Mouse (Mus musculus): ENCODE results near the gene Dnmt3c. TPM values are rescaled to one million over a fixed set of nuclear protein-coding genes. Genes with fewer than 3 reads are reported as not detected.
"Not testable (repeated sequence)": the region's sequence is repeated elsewhere in the genome, so short reads cannot be mapped to it uniquely, and the experiment has no call there.

The Dnmt3c gene
- polyA plus RNA-seq, 1 experiment = not detected

DNA sequence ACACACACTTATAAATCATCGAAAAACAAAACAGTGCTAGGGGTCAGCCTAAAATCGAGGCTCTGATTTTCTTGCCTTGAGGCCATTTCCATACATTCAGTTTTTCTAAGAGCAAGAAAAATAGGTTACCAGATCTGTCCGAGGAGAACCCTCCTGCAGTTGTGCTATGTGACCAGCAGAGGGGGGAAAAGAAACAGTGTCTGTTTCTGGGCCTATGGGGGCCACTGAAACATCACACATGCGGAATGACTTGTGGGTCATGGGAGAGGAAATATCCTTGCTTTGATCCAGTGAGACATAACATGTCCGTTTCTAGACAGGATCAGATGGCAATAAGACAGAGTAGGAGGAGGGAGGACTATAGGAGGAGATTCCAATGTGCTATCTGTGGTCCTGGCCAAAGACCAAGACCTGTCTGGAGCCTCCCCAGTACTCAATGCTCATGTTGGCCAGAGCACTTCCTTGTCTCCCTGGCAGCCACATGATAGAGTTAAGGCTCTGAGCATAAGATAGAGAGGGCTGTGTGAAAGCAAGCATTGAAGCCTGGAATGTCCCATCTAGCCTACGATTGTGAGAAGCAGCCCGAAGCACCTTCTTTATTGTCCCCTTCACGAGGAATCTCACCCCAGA lies 14.4 kb downstream of the Dnmt3c start:
- Histone ChIP-seq H3K4me3 (ENCODE audit: insufficient read depth, poor library complexity, severe bottlenecking) (no peak overlapping the region), H3K27me3 (ENCODE audit: control insufficient read depth, insufficient read depth, insufficient read length) (no peaks in the 10 kb centered on the region), H3K79me2 (ENCODE audit: control insufficient read depth, insufficient read depth) (no peaks in the 10 kb centered on the region), H3K79me3 (ENCODE audit: low read depth) (no peaks in the 10 kb centered on the region), H3K36me3 (ENCODE audit: control insufficient read depth, insufficient read depth) (no peaks in the 10 kb centered on the region), H3ac (ENCODE audit: control insufficient read depth, insufficient read length, low read depth) (no peak overlapping the region)
- TF ChIP-seq CTCF (IDR thresholded peaks at IDR 0.05; ENCODE audit: control insufficient read depth, insufficient read depth, insufficient read length) = peak; percentile 19
- no peak for TF ChIP-seq FOSL1 (IDR thresholded peaks at IDR 0.05; ENCODE audit: insufficient read depth, low read length, poor library complexity, severe bottlenecking)

DNA sequence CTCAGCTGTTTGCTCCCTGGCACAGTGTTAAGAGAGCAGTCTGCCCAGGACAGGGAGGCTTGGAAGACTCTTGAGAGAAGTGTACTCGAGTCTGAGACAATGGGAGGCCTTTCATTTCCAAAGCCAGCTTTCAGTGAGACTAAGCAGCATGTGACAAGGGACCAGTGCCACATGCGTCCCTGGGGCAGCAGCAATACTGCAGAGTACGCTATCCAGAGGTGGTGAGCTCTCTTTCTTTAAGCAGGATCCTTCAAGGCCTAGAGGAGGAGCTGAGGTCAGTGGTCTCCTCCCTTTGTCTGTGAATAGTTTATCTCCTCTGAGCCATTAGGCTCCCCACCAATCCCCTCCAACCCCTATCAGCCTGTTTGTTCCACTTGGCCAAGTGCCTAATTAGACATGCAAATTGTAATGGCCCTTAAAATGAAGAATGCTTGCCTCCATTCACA lies 16.2 kb downstream of the Dnmt3c start:
- Histone ChIP-seq H3K79me3 (ENCODE audit: low read depth) (no peaks in the 10 kb centered on the region), H3K27me3 (ENCODE audit: control insufficient read depth, insufficient read depth, insufficient read length) (peaks cover 6% of the 10 kb centered on the region), H3K79me2 (ENCODE audit: control insufficient read depth, insufficient read depth) (no peaks in the 10 kb centered on the region), H3K36me3 (ENCODE audit: control insufficient read depth, insufficient read depth) (no peaks in the 10 kb centered on the region), H3ac (ENCODE audit: control insufficient read depth, insufficient read length, low read depth) (no peak overlapping the region), H3K4me3 (ENCODE audit: insufficient read depth, poor library complexity, severe bottlenecking) (no peak overlapping the region)
- TF ChIP-seq CEBPB (IDR thresholded peaks at IDR 0.05; ENCODE audit: low read depth) (no peak), MYOG (IDR thresholded peaks at IDR 0.05; ENCODE audit: control insufficient read depth, extremely low read depth, insufficient read length) (no peak), MYOD1 (IDR thresholded peaks at IDR 0.05; ENCODE audit: control insufficient read depth, insufficient read length, low read depth) (no peak)

DNA sequence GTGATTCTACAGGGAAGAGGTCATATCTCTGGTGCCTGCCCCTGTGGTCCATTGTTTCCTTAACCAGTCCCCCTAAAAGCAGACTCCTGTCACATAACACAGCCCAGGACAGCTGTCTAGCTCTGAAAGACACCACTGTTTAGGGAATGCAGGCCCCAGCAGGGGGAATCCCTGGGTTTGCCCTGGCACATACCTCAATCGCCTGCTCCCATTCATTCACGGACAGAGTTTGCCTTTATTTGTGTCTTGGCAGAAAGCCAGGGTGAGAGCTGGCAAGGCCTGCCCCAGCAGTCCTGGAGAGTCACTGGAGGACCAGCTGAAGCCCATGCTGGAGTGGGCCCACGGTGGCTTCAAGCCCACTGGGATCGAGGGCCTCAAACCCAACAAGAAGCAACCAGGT lies 16.8 kb downstream of the Dnmt3c start:
- H3K36me3 ChIP-seq (ENCODE audit: control insufficient read depth, insufficient read depth) = no peaks in the 10 kb centered on the region

DNA sequence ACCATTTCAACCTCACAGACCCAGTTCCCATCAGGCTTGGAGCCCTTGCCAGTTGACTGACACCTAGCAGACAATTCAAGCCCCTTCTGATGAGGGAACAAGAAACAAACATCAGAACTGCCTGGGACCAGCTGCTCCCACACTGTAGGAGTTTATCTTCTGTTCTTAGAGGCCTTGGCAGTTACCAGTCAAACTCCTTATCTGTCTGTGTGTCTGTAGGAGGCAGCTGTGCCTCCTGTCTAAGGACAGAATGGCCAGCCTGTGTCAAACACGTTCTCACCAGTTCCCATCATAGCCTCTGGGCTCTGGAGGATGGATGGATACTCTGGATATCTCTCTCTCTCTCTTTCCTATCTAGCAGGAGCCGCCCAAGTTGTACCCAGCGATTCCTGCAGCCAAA lies 21.4 kb downstream of the Dnmt3c start:
- H3K4me3 ChIP-seq (ENCODE audit: insufficient read depth, poor library complexity, severe bottlenecking); H3ac ChIP-seq (ENCODE audit: control insufficient read depth, insufficient read length, low read depth); H3K79me2 ChIP-seq (ENCODE audit: control insufficient read depth, insufficient read depth); H3K79me3 ChIP-seq (ENCODE audit: low read depth); H3K27me3 ChIP-seq (ENCODE audit: control insufficient read depth, insufficient read depth, insufficient read length); H3K36me3 ChIP-seq (ENCODE audit: control insufficient read depth, insufficient read depth): not testable (repeated sequence)

More for the DNA sequence above, 16.8 kb downstream of the Dnmt3c start:
- no peaks in the 10 kb centered on the region for H3K79me3 ChIP-seq (ENCODE audit: low read depth)
- H3K79me2 ChIP-seq (ENCODE audit: control insufficient read depth, insufficient read depth) = no peaks in the 10 kb centered on the region
- peaks cover 6% of the 10 kb centered on the region for H3K27me3 ChIP-seq (ENCODE audit: control insufficient read depth, insufficient read depth, insufficient read length)
- no peak overlapping the region for H3K4me3 ChIP-seq (ENCODE audit: insufficient read depth, poor library complexity, severe bottlenecking)
- no peak overlapping the region for H3ac ChIP-seq (ENCODE audit: control insufficient read depth, insufficient read length, low read depth)
- no peak for TF ChIP-seq USF1 (IDR thresholded peaks at IDR 0.05; ENCODE audit: low read depth)

DNA sequence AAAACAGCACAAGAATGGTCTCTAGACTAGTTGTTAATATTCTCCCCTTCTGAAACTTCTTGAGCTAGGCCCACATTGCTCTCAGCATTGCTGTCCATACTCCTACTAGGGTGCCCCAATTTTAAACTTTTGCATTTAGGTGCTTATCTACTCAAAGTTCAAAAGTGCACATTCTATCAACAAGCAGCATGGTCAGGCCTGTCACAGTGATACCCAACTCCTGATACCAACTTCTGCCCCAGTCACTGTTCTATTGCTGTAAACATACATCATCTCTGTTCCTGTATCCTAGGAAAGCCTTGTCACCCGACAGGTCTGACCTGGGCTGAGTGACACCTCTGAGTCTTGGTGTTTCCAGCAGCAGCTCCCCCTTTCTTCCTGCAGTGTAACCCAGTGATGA lies 26.6 kb downstream of the Dnmt3c start:
- no peak overlapping the region for H3ac ChIP-seq (ENCODE audit: control insufficient read depth, insufficient read length, low read depth)
- TF ChIP-seq MYOD1 (IDR thresholded peaks at IDR 0.05; ENCODE audit: control insufficient read depth, insufficient read length, low read depth) = no peak
- H3K27me3 ChIP-seq (ENCODE audit: control insufficient read depth, insufficient read depth, insufficient read length) = peaks cover 7% of the 10 kb centered on the region
- H3K79me2 ChIP-seq (ENCODE audit: control insufficient read depth, insufficient read depth) = no peaks in the 10 kb centered on the region
- no peaks in the 10 kb centered on the region for H3K36me3 ChIP-seq (ENCODE audit: control insufficient read depth, insufficient read depth)
- H3K79me3 ChIP-seq (ENCODE audit: low read depth) = no peaks in the 10 kb centered on the region
- no peak overlapping the region for H3K4me3 ChIP-seq (ENCODE audit: insufficient read depth, poor library complexity, severe bottlenecking)

DNA sequence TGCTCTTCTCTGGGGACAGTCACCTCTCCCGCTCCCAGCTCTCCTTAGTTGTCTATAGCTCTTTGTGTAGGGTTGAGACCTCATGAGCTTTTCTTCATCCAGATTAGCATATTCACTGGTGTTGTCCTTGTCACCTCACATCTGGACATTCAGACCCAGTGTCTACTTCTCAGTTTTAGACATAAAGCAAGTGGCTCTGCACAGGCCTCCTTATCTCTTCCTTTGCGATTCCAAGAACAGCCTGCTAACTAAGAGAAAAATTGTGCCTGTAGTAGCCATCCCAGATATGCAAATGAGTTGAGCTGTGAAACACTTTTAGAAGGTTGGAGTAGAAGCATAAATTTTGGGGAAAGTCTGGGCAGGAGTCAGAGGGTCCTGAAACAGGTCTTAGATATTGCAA lies 28.0 kb downstream of the Dnmt3c start:
- Histone ChIP-seq H3K4me3 (ENCODE audit: insufficient read depth, poor library complexity, severe bottlenecking) (no peak overlapping the region), H3K79me3 (ENCODE audit: low read depth) (no peaks in the 10 kb centered on the region), H3ac (ENCODE audit: control insufficient read depth, insufficient read length, low read depth) (no peak overlapping the region), H3K27me3 (ENCODE audit: control insufficient read depth, insufficient read depth, insufficient read length) (peaks cover 7% of the 10 kb centered on the region), H3K36me3 (ENCODE audit: control insufficient read depth, insufficient read depth) (no peaks in the 10 kb centered on the region), H3K79me2 (ENCODE audit: control insufficient read depth, insufficient read depth) (no peaks in the 10 kb centered on the region)
- TF ChIP-seq MYOD1 (IDR thresholded peaks at IDR 0.05; ENCODE audit: control insufficient read depth, insufficient read length, low read depth) (no peak), MAX (IDR thresholded peaks at IDR 0.05) (no peak), CEBPB (IDR thresholded peaks at IDR 0.05; ENCODE audit: low read depth) (no peak), USF1 (IDR thresholded peaks at IDR 0.05; ENCODE audit: low read depth) (no peak), CTCF (IDR thresholded peaks at IDR 0.05; ENCODE audit: control insufficient read depth, insufficient read depth, insufficient read length) (no peak), FOSL1 (IDR thresholded peaks at IDR 0.05; ENCODE audit: insufficient read depth, low read length, poor library complexity, severe bottlenecking) (no peak), MYOG (IDR thresholded peaks at IDR 0.05; ENCODE audit: control insufficient read depth, extremely low read depth, insufficient read length) (no peak)

DNA sequence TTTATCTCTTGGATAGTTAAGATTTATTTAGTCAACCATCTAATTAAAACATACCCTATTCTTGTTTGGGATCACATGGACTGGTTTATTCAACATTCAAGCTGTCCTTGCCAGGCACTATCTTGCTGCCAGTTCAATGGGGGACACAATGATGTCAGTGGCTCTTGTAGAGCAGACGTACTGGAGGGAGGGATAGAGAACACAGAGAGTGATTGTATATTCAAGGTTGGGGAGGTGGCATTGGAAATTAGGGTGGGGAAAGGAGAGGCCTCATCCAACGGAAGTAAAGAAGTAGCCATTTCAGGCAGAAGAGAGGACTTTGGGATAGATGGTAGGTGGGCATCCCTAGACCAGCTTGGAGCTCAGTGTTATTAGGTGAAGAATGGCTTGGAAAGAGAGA lies 28.4 kb downstream of the Dnmt3c start:
- TF ChIP-seq CEBPB (IDR thresholded peaks at IDR 0.05; ENCODE audit: low read depth) (no peak), MYOD1 (IDR thresholded peaks at IDR 0.05; ENCODE audit: control insufficient read depth, insufficient read length, low read depth) (no peak), MYOG (IDR thresholded peaks at IDR 0.05; ENCODE audit: control insufficient read depth, extremely low read depth, insufficient read length) (no peak), FOSL1 (IDR thresholded peaks at IDR 0.05; ENCODE audit: insufficient read depth, low read length, poor library complexity, severe bottlenecking) (no peak), USF1 (IDR thresholded peaks at IDR 0.05; ENCODE audit: low read depth) (no peak)
- H3ac ChIP-seq (ENCODE audit: control insufficient read depth, insufficient read length, low read depth) = no peak overlapping the region
- H3K36me3 ChIP-seq (ENCODE audit: control insufficient read depth, insufficient read depth) = no peaks in the 10 kb centered on the region
- peaks cover 7% of the 10 kb centered on the region for H3K27me3 ChIP-seq (ENCODE audit: control insufficient read depth, insufficient read depth, insufficient read length)
- no peaks in the 10 kb centered on the region for H3K79me3 ChIP-seq (ENCODE audit: low read depth)
- no peak overlapping the region for H3K4me3 ChIP-seq (ENCODE audit: insufficient read depth, poor library complexity, severe bottlenecking)
- H3K79me2 ChIP-seq (ENCODE audit: control insufficient read depth, insufficient read depth) = no peaks in the 10 kb centered on the region

All from C2C12 (cell line).